Mouse (Mus musculus) E14TG2a.4 (cell line): ENCODE measurements around the gene Itgb4.

Source experiments
- CTCF ChIP-seq: conservative IDR thresholded peaks from 2 replicates; pipeline ENCODE4 v1.5.1; 2014; ENCODE audit warnings: low read length
- NANOG ChIP-seq: IDR thresholded peaks from 2 replicates; pipeline ENCODE4 v1.6.1; 2014; ENCODE audit warnings: borderline replicate concordance, low read length, mixed read lengths
- POU5F1 ChIP-seq: IDR thresholded peaks from 2 replicates; pipeline ENCODE4 v1.6.1; 2014; ENCODE audit warnings: low read length, borderline replicate concordance

GRCm38 (mm10) chr11:115971016-115971415 lies 3.5 kb upstream of the Itgb4 start:
- TF ChIP-seq CTCF = no peak
- TF ChIP-seq NANOG = no peak
- TF ChIP-seq POU5F1 = no peak
